Mouse (Mus musculus) urinary bladder, postnatal 25 days (tissue): Measurements from ENCODE around the gene Calr4.

Experiments
- DNase-seq: peaks from one replicate; pipeline ENCODE4 v3.0.0; 2022; ENCODE audit warnings: low spot score

The Calr4 gene

DNA sequence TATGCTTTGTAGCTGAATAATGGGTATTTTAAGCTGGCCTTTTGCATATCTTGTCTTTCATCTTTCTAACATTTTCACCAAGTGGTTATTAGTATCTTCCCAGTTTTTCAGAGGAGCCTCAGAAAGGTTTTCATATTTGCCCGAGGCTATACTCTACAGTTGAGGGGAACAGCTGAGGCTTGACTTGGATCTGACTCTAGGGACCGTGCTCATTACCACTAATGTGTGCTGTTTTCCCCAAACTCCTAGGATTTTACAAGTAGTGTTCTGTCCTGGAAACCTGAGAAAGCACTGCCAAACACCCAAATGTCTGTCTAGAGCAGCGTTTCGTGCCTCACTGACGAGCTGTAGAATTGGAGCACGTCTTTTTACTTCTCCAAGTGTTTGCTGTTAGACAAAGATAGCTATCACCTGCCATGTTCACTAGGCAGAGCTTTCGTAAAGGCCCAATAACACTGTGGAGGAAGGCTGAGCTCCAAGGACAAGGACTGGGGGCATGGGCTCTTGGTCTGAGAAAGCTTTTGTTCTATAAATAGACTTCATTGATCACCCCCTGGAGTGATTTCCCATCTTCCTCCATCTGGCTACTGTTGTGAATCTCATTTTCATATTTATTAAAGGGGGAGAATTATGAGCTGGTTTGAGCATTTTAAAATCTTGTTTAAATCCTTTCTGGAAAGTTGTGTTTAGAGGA is 2.0 kb downstream of the Calr4 start:
- DNase-seq = no peak

DNA sequence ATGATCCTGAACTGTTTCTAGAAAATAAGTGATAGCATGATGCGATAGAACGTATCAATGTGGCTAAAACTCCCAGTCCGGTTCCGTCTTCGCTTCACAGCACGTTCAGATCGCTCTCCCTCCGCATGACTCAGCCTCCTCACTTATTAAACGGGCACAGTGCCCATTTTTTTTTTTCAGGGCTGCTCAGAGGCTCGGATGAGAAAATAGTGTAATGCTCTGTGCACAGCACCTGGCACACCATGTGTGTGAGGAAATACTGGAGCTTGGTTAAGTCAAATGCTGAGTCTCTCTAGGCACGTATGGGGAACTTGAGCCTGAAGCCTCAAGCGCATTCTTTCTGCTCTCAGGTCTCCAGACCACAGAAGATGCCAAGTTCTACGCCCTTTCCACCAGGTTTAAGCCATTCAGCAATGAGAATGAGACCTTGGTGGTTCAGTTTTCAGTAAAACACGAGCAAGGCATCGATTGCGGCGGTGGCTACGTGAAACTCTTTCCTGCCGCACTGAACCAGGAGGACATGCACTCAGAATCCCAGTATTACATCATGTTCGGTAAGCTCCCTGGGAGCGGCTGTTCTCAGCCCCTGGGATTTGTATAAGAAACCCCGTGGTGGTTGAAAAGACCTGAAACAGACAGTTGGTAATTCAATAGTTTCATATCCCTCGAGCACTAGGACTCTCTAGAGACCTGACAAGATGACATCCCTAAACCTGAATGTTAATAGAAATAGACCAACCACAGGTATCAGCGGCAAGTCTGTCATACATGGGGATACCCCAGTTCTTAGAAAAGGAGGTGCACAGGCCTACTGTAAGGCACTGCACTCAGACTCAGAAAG is 4.4 kb downstream of the Calr4 start:
- no peak for DNase-seq

DNA sequence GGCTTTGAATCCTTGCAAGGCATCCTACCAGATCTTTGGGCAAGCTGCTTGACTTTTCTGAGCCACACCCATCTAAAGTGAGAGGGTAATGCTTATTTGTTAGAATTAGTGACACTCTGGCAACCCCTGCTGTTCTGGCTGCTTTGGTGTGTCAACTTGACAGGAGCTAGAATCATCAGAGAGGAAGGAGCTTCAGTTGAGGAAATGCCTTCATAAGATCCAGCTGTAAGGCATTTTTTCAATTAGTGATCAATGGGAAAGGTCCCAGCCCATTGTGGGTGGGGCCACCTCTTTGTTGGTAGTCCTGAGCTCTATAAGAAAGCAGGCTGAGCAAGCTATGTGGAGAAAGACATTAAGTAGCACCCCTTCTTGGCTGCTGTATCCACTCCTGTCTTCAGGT is 6.9 kb downstream of the Calr4 start:
- no peak for DNase-seq

DNA sequence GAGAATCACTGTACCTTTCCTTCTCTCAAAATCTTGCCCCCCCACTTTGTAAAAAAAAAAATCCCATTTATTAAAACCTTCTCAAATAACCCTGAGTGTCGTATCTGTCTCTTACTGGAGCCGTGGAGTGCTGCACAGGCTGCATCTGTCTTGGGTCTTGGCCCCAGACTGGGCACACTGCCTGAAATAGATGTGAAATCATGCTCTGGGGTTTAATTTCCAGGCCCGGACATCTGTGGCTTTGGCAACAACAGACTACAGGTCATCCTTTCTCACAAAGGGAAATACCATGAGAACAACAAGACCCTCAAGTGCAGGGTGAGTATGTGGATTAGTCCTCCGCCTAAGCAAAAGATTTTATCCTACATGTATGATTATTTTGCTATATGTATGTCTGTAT is 7.6 kb downstream of the Calr4 start:
- DNase-seq = peak; percentile 40

DNA sequence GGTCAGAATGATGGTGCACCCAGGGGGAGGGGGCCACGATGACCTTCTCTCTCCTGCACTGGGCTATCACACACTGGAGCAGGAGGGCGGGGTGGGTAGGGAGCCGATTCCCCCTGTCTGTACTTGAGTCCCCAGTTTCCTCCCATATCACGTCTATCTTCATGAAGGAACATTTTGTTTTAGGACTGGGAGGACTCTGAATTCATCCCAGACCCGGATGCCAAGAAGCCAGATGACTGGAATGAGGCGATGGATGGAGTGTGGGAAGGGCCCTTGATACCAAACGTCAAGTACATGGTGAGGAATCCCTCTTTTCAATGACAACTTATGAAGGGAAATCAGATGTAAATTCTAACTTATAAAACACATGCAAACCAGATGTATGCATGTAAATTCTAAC is 10.2 kb downstream of the Calr4 start:
- no peak for DNase-seq

DNA sequence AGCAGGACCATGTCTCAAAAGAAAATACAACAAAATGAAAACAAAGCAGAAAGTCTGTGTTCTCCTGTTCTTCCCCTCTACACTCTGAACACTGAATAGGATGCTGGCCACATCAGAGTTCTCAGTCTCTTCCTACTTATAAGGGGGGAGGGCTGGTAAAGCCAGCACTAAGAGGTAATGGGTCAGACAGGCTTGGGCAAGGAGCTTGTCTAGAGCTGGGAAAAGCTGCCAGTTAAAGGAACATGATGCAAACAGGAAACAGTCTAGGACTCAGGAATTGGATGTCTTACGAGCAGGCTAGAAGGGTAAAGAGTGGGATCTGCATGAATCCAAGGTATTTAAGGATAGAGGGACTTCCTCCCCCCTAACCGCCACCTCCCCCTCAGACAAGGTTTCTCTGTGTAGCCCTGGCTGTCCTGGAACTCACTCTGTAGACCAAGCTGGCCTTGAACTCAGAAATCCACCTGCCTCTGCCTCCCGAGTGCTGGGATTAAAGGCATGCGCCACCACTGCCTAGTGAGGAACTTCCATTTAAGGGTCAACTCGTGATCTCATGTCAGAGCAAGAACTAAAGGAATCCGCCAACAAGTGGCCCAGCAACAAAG is 10.8 kb downstream of the Calr4 start:
- DNase-seq = no peak

DNA sequence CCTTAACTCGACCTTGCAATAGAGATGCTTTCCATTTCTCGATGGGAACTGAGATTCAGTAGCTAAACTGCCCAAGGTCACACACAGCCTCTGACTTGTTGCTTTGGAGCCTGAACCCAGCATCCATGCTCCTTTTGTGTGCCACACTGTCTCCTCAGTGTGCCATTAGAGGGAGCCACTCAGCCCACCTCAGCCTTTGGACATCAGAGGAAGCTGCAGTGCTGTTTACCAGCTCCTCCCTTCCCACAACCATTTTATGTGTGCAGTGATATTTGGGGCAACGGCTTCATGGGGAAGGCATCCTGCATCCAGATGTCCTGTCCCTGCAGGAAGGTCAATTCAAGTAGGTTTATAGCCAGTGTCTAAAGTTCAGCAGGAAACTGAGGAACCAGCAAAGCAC is 17.3 kb downstream of the Calr4 start:
- DNase-seq = no peak

DNA sequence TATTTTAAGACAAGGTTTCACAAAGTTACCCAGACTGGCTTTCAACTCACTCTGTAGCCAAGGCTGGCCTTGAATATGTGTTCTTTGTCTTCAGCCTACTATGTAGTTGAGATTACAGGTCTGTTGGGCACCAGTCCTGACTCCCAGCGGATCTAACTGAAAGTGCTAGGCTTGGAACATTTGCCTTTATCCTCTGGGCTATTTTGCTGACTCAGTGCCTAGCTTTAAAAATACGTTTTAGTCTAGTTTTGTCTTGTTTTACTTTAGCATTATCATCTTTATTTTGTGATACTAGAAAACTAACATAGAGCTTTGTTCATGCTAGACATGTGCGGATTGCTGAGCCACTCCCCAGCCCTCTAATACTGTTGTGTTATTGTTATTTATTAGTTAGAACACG is 17.9 kb downstream of the Calr4 start:
- DNase-seq = no peak

DNA sequence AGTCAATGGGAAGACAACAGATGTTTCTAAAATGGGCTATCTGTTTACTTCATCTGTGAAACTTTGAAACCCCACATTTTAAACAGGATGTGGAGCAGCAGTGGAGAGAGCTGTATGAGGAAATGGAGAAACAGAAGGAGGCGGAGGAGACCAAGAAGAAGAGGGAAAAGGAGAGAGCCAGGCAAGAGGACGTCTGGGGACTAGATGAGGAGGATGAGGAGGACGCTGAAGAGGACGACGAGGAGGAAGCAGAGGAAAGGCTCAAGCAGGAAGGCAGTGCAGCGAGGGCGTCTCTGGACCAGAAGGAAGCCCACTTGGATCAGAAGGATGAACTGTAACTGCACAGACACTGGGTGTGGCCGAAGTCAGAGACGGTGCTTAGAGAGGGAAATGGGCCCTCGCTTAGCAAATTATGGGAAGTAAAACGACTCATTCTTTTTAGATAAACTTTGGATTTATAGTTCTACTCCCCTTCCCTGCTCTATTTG is 19.4 kb downstream of the Calr4 start:
- DNase-seq = no peak

DNA sequence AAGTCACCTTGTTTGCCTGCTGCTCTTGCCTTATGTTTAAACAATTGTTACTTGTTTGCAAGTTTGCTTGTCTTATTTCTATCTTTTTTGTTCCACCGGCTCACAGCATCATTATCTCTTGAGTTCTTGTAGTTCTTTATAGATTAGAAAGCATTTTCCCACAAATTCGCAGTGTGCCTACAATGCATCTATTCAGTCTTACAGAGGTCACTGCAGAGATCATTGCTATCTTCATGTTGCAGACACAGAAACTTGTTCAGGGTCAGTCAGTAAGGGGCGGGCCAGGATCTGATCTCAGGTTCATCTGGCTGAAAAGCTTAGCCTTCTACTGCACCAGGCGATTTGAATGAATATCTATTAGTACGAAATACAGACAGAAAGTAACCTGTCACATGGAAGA is 20.2 kb downstream of the Calr4 start:
- DNase-seq = no peak

DNA sequence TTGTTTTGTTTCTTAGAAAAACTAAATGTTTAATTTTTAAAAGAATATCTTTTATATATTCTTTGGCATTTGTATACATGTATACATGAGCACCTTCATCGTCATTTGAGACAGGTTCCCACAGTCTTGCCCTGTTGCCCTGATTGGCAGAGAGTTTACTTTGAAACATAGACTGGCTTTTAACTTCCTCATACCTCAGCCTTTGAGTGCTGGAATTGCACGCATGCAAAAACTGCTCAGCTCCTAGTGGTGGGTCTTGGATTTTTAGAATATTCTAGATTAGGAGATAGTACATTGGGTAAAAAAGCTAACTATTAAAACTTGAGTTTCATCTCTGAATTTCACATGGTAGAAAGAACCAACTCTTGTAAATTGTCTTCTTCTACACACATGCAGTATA is 21.0 kb downstream of the Calr4 start:
- no peak for DNase-seq

DNA sequence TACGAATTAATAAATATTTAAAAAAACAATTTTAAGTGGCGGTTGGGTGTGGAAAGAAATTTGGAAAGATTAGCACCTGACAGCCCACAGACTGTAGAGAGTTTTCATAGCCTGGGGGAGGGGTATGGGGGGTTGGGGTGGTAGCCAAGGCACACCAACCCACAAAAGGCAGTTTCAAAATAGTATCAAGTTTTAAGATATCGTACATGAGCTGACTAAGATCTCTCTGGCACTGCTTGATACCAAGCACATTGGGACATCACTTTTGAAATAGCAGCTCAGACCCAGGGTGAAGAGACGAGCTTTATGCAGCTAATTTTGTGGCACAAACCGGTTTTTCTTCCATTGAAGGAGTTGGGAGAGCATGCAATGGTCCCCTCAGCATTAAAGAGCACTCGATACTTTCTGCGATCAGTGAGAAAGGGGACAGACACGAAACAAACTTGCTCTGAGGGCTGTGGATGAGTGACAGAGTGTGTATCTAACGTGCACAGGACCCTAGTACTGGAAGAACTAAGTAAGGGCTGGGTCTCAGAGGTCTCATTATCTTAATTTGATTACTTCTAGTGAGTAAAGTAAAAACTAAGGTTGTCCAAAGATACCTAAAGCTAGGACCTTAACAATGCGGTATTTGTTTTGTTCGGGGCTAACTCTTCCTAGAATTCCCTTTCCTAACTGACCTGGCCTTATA is 21.6 kb downstream of the Calr4 start:
- DNase-seq = no peak

DNA sequence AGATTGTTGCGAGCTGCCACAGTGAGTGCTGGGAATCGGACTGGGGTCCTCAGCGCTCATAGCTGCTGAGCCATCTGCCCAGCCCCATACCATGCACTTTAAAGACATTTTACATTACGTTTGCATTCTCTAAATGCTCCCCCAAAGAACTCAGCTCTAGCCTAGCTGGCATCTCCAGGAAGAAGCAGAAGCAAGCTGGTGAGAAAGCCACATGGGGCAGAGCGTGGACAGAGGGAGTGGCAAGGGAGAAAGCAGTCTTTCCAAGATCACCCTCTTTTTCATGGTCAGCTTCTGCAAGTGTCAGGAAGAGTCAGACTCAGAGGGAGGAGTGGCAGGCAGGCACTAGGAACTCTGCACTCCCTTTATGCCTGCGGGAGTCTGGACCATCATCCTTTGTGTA is 22.5 kb downstream of the Calr4 start:
- DNase-seq = no peak

DNA sequence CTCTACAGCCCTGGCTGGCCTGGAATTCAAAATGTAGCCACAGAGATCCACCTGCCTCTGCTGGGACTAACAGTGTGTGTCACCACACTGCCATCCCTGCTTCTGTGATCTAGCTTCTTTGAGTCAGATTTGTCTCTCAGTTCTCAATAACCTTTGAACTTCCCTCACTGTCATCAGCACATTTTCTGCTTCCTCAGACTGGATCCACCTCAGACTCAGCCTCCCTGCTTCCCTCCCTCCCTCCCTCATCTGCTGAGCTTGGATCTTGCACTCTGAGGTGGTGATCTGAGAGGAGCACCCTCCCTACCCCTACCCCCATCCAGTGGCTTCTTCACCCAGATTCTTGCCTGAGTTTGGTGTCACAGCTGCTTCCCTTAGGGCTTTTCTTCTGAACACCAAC is 23.4 kb downstream of the Calr4 start:
- DNase-seq = no peak

DNA sequence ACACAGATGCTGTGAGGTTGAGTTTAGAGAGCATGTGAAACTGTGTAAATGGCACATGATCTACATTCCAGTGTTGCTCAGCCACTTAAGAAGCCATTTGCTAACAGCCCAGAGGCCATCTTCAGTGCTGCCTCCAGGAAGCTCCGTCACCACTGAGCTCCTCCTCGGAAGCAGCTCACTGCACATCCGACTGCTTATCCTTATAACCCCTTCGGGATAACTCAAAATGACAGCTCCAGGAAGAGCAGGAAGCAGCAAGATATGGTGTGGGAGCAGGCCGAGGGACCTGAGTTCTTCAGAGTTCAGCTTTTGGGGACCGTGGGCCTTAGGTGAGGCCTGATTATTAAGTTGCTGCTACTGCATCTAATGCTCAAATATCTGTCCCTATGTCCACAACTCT is 27.8 kb downstream of the Calr4 start:
- DNase-seq = no peak

DNA sequence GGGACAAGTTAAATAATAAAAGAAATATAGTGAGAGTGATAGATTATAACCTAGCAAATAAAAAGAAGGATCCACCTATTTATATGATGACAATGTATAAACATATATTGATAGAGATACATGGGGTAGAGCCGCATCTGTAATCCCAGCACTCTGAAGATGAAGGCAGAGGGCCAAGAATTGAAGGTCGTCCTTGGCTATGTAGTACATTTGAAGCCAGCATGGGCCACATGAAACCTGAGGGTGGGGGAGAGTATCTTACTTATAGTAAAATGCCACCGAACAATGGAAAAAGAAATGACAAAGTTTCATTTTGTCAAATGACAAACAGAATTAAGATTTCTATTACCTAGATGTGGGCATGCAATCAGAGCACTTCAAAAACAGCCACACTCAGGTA is 31.8 kb downstream of the Calr4 start:
- no peak for DNase-seq

DNA sequence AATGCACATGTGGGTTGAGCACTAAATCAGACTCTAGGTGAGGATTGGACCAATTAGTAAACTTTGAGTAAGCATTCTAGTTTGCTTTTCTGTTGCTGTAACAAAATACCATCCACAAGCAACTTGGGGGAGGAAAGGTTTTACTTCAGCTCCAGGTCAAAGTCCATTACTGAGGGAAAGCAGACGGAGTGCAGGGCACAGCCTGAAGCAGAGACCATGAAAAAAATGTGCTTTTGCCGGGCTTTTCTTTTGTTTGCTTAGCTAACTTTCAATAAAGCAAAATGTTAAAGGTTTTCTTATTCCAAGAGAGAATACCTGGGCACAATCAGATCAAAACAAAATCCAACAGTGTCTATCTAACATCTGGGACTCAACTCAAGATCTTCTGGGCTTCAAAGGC is 32.5 kb downstream of the Calr4 start:
- no peak for DNase-seq

DNA sequence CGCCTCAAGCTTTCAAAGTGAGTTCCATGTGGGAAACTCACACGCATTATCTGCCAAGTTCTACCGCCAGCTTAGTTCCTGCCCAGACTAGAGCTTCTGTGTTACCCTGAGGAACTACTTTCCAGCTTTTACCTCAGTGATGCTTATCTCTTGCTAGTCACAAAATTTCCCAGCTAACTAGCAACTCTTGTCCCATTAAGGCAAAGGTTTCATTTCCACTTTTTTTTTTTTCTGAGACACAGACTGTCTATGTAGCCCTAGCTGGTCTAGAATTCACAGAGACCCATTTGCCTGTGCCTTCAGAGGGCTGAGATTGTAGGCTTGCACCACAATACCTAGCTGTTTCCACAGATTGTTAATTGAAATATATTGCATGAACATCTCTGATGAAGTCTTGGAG is 33.2 kb downstream of the Calr4 start:
- DNase-seq = no peak

DNA sequence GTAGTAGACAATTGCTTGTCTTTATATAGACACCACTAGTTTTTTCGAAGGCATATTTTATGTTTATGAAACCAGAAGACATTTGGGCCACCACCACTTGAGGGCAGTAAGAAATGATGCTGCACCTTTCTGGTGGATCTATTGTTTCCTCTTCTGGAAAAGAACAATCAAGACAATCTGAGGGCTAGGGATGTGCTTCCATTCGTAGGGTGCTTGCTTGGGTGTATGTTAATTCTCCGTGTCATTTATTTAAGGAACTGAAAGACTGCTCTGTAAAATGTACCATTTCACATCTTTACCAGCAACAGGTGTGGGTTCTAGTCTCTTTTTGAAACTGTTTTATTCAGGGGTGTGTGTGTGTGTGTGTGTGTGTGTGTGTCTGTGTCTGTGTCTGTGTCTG is 34.6 kb downstream of the Calr4 start:
- DNase-seq = no peak

DNA sequence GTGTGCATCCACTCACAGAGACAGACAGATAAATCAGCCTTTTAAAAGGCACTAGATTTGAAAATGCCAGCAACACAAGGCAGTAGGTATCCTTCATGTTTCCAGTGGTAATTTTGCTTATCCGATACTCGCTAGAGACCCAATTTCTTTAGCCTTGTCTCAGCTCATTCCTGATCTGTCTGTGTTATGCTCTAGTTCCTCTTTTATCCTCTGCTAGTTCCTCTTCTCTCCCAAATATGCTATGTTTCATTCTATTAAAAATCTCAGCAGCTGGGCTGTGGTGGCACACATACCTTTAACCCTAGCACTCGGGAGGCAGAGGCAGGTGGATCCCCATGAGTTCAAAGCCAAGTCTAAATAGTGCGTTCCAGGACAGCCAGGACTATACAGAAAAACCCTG is 37.5 kb downstream of the Calr4 start:
- DNase-seq = no peak

DNA sequence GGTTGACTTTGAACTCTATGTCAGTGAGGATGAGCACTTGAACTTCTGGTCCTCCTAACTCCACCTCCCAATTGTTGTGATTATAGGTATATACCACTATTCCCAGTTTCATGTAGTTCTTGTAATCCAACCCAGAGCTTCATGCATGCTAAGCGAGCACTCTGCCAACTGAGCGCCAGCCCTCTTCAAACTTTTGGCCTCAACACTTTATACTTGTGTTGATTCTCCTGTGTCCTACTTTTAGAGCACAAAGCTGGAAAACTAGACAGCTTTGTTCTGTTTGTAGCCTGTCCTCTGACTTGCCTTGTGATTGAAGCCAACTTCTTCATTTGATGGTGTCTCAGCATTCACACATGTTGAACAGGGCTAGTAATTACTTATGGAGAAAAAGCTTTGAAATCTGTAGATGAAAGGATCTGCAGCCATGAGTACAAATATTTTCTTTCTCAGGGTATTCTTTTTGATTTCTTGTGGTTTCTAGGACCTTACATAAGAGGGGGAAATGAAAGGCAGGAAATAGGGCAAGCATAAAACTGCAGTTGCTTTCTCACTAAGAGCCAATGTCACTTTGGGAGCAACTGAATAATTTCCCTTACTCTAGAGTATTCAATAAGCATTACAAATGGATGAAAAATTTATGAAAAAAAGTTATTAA is 39.4 kb downstream of the Calr4 start:
- DNase-seq = no peak
